Mouse (Mus musculus): ENCODE results near the gene Rps6kb1.
A peak's percentile ranks its signal among the peaks of the same experiment; 100 is the strongest.

Gene Rps6kb1

GRCm38 (mm10) chr11:86544639-86545299 is at the start of gene Rps6kb1, which contains the start of gene Tubd1:
Gene Rps6kb1 (minus strand): TSS chr11:86544805.
Gene Tubd1 (plus strand): TSS chr11:86544991.
- DNase-seq: peak; percentile 100

GRCm38 (mm10) chr11:86593443-86593842 is 48.8 kb upstream of the Rps6kb1 start:
- no peak for DNase-seq

GRCm38 (mm10) chr11:86592993-86593392 is 48.4 kb upstream of the Rps6kb1 start:
- DNase-seq: no peak

GRCm38 (mm10) chr11:86591931-86592616 is 47.5 kb upstream of the Rps6kb1 start:
- no peak for DNase-seq

- no peak for DNase-seq
Measured at GRCm38 (mm10) chr11:86591301-86591845, 46.8 kb upstream of the Rps6kb1 start.

- no peak for DNase-seq
Measured at GRCm38 (mm10) chr11:86590579-86590978, 46.0 kb upstream of the Rps6kb1 start.

- DNase-seq: no peak
Measured at GRCm38 (mm10) chr11:86590066-86590465, 45.5 kb upstream of the Rps6kb1 start.

- no peak for DNase-seq
Measured at GRCm38 (mm10) chr11:86588583-86589298, 44.1 kb upstream of the Rps6kb1 start.

- DNase-seq: no peak
Measured at GRCm38 (mm10) chr11:86587830-86588229, 43.2 kb upstream of the Rps6kb1 start.

- peak; percentile 91 for DNase-seq
Measured at GRCm38 (mm10) chr11:86586868-86587792, 42.5 kb upstream of the Rps6kb1 start.

- peak; percentile 55 for DNase-seq
Measured at GRCm38 (mm10) chr11:86586177-86586867, 41.7 kb upstream of the Rps6kb1 start.

- no peak for DNase-seq
Measured at GRCm38 (mm10) chr11:86585598-86585984, 41.0 kb upstream of the Rps6kb1 start.

- peak; percentile 76 for DNase-seq
Measured at GRCm38 (mm10) chr11:86584898-86585597, 40.4 kb upstream of the Rps6kb1 start.

- no peak for DNase-seq
Measured at GRCm38 (mm10) chr11:86583990-86584897, 39.6 kb upstream of the Rps6kb1 start.

- DNase-seq: no peak
Measured at GRCm38 (mm10) chr11:86583313-86583825, 38.8 kb upstream of the Rps6kb1 start.

- no peak for DNase-seq
Measured at GRCm38 (mm10) chr11:86582543-86583260, 38.1 kb upstream of the Rps6kb1 start.

- peak; percentile 17 for DNase-seq
Measured at GRCm38 (mm10) chr11:86581943-86582542, 37.4 kb upstream of the Rps6kb1 start.

- DNase-seq: peak; percentile 90
Measured at GRCm38 (mm10) chr11:86581250-86581753, 36.7 kb upstream of the Rps6kb1 start.

All from kidney, adult 9 months (tissue).